Mouse (Mus musculus): ENCODE measurements around the gene Gm20388.

DNA sequence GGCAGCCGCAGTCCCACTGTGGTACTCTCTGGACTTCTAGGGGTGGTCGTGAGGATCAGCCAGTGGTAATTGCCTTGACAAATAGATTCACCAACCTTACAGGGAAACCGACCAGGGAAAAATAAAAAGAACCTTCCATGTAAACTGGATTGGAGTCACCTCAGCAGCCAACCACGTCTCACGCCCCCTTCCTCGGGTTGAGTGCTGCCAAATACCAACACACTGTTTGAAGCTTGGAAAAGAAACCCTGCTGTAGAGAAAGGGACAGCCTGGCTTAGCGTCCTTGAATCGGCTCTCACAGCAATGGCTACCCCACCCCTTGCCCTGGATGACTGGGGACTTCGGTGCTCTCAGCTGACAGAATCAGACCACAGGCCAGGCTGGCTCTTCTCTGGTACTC lies 1386.7 kb downstream of the Gm20388 start:
- TF ChIP-seq POLR2A (IDR thresholded peaks at IDR 0.05; ENCODE audit: borderline replicate concordance, extremely low read depth, insufficient read depth, insufficient read length, poor library complexity, severe bottlenecking) (no peak), CTCF (IDR thresholded peaks at IDR 0.05; ENCODE audit: borderline replicate concordance, extremely low read depth, insufficient read depth, insufficient read length) (no peak)

Data from brain, embryonic 14.5 days (tissue).